Mouse (Mus musculus): ENCODE results near the gene Ppm1a. TPM values are rescaled to one million over a fixed set of nuclear protein-coding genes. Genes with fewer than 3 reads are reported as not detected.
"Not testable (repeated sequence)": the region's sequence is repeated elsewhere in the genome, so short reads cannot be mapped to it uniquely, and the experiment has no call there.

Ppm1a gene
- polyA plus RNA-seq, 1 experiment from 2014 or later, result 54.4 TPM

- 89% methylated on average over 4 of the region's 4 CpGs for WGBS
- not testable (repeated sequence) for H3K4me1 ChIP-seq (ENCODE audit: insufficient read depth, low read depth, low read length); H3K9ac ChIP-seq (replicated peaks; ENCODE audit: low read depth); H3K4me2 ChIP-seq (replicated peaks; ENCODE audit: low read depth, low read length); H3K27me3 ChIP-seq (replicated peaks; ENCODE audit: insufficient read depth, low read length); H3K9me3 ChIP-seq (ENCODE audit: low read length); H3K4me3 ChIP-seq (ENCODE audit: low read depth, low read length); ATAC-seq; H3K27ac ChIP-seq (ENCODE audit: low read length)
- DNase-seq (ENCODE audit: low spot score), result peak; percentile 12
- 0 out of 2 replicates have a peak, but pooled peaks cover 19% of the 10 kb centered on the region for H3K36me3 ChIP-seq (ENCODE audit: insufficient read depth, low read length)
- TF ChIP-seq CTCF (IDR thresholded peaks at IDR 0.05), result peak; percentile 31; the same call in 1 of the 2 replicates
These were observed 25.5 kb downstream of the Ppm1a start for GRCm38 (mm10) chr12:72782786-72783185.

- Histone ChIP-seq H3K27ac (ENCODE audit: low read length) (no peak overlapping the region), H3K4me3 (ENCODE audit: low read depth, low read length) (no peak overlapping the region), H3K9me3 (ENCODE audit: low read length) (no peaks in the 10 kb centered on the region), H3K4me1 (ENCODE audit: insufficient read depth, low read depth, low read length) (no peaks in the 10 kb centered on the region; the same call in 1 of the 2 replicates), H3K27me3 (replicated peaks; ENCODE audit: insufficient read depth, low read length) (no peaks in the 10 kb centered on the region), H3K36me3 (ENCODE audit: insufficient read depth, low read length) (0 out of 2 replicates have a peak, but pooled peaks cover 19% of the 10 kb centered on the region), H3K9ac (replicated peaks; ENCODE audit: low read depth) (no peak overlapping the region), H3K4me2 (replicated peaks; ENCODE audit: low read depth, low read length) (no peak overlapping the region)
- WGBS, result 91% methylated on average over 6 of the region's 6 CpGs
- TF ChIP-seq EP300 (IDR thresholded peaks at IDR 0.05) (no peak), CTCF (IDR thresholded peaks at IDR 0.05) (no peak)
- DNase-seq (ENCODE audit: low spot score), result no peak
- ATAC-seq, result no peak
These were observed 28.1 kb downstream of the Ppm1a start for GRCm38 (mm10) chr12:72785183-72785930.

- WGBS, result 55% methylated on average over 5 of the region's 5 CpGs
- Histone ChIP-seq H3K4me2 (replicated peaks; ENCODE audit: low read depth, low read length) (no peak overlapping the region), H3K36me3 (ENCODE audit: insufficient read depth, low read length) (0 out of 2 replicates have a peak, but pooled peaks cover 19% of the 10 kb centered on the region), H3K27me3 (replicated peaks; ENCODE audit: insufficient read depth, low read length) (no peaks in the 10 kb centered on the region), H3K4me3 (ENCODE audit: low read depth, low read length) (no peak overlapping the region), H3K27ac (ENCODE audit: low read length) (no peak overlapping the region), H3K9me3 (ENCODE audit: low read length) (no peaks in the 10 kb centered on the region), H3K9ac (replicated peaks; ENCODE audit: low read depth) (no peak overlapping the region), H3K4me1 (ENCODE audit: insufficient read depth, low read depth, low read length) (no peaks in the 10 kb centered on the region; the same call in 1 of the 2 replicates)
- ATAC-seq (no peak), DNase-seq (ENCODE audit: low spot score) (no peak)
- no peak for TF ChIP-seq EP300 (IDR thresholded peaks at IDR 0.05)
- TF ChIP-seq CTCF (IDR thresholded peaks at IDR 0.05), result no peak
These were observed 29.3 kb downstream of the Ppm1a start for GRCm38 (mm10) chr12:72786551-72786950.

- no peak for TF ChIP-seq CTCF (IDR thresholded peaks at IDR 0.05)
- no peak for TF ChIP-seq EP300 (IDR thresholded peaks at IDR 0.05)
- no peaks in the 10 kb centered on the region for H3K9me3 ChIP-seq (ENCODE audit: low read length)
- 0 out of 2 replicates have a peak, but pooled peaks cover 19% of the 10 kb centered on the region for H3K36me3 ChIP-seq (ENCODE audit: insufficient read depth, low read length)
- H3K4me1 ChIP-seq (ENCODE audit: insufficient read depth, low read depth, low read length), result no peaks in the 10 kb centered on the region; the same call in 1 of the 2 replicates
- ATAC-seq (no peak), DNase-seq (ENCODE audit: low spot score) (peak; percentile 18)
- H3K9ac ChIP-seq (replicated peaks; ENCODE audit: low read depth), result no peak overlapping the region
- 65% methylated on average over 4 of the region's 4 CpGs for WGBS
- H3K27me3 ChIP-seq (replicated peaks; ENCODE audit: insufficient read depth, low read length), result no peaks in the 10 kb centered on the region
- H3K4me2 ChIP-seq (replicated peaks; ENCODE audit: low read depth, low read length), result no peak overlapping the region
- no peak overlapping the region for H3K4me3 ChIP-seq (ENCODE audit: low read depth, low read length)
- no peak overlapping the region for H3K27ac ChIP-seq (ENCODE audit: low read length)
These were observed 29.7 kb downstream of the Ppm1a start for GRCm38 (mm10) chr12:72786986-72787385.

- no peak for DNase-seq (ENCODE audit: low spot score)
- Histone ChIP-seq H3K9me3 (ENCODE audit: low read length) (no peaks in the 10 kb centered on the region), H3K4me1 (ENCODE audit: insufficient read depth, low read depth, low read length) (no peaks in the 10 kb centered on the region; the same call in 1 of the 2 replicates), H3K27ac (ENCODE audit: low read length) (no peak overlapping the region), H3K36me3 (ENCODE audit: insufficient read depth, low read length) (peaks cover 20% of the 10 kb centered on the region; the same call in 1 of the 2 replicates), H3K27me3 (replicated peaks; ENCODE audit: insufficient read depth, low read length) (no peaks in the 10 kb centered on the region), H3K4me2 (replicated peaks; ENCODE audit: low read depth, low read length) (no peak overlapping the region), H3K9ac (replicated peaks; ENCODE audit: low read depth) (no peak overlapping the region), H3K4me3 (ENCODE audit: low read depth, low read length) (no peak overlapping the region)
- TF ChIP-seq CTCF (IDR thresholded peaks at IDR 0.05) (no peak; the same call in 1 of the 2 replicates), EP300 (IDR thresholded peaks at IDR 0.05) (no peak)
- ATAC-seq, result no peak
- WGBS, result 68% methylated on average over 7 of the region's 7 CpGs
These were observed 33.3 kb downstream of the Ppm1a start for GRCm38 (mm10) chr12:72790538-72790937.

- ATAC-seq (no peak), DNase-seq (ENCODE audit: low spot score) (no peak)
- Histone ChIP-seq H3K36me3 (ENCODE audit: insufficient read depth, low read length) (peaks cover 21% of the 10 kb centered on the region; the same call in 1 of the 2 replicates), H3K4me3 (ENCODE audit: low read depth, low read length) (no peak overlapping the region), H3K9me3 (ENCODE audit: low read length) (no peaks in the 10 kb centered on the region), H3K27ac (ENCODE audit: low read length) (no peak overlapping the region), H3K27me3 (replicated peaks; ENCODE audit: insufficient read depth, low read length) (no peaks in the 10 kb centered on the region), H3K4me1 (ENCODE audit: insufficient read depth, low read depth, low read length) (no peaks in the 10 kb centered on the region), H3K9ac (replicated peaks; ENCODE audit: low read depth) (no peak overlapping the region), H3K4me2 (replicated peaks; ENCODE audit: low read depth, low read length) (no peak overlapping the region)
- whole genome bisulfite sequencing, result 76% methylated on average over 11 of the region's 11 CpGs
- TF ChIP-seq EP300 (IDR thresholded peaks at IDR 0.05) (no peak), CTCF (IDR thresholded peaks at IDR 0.05) (no peak)
These were observed 35.3 kb downstream of the Ppm1a start for GRCm38 (mm10) chr12:72792320-72793091.
